Mouse (Mus musculus): Measurements from ENCODE around the gene Vps26c. TPM values are rescaled to one million over a fixed set of nuclear protein-coding genes. Genes with fewer than 3 reads are reported as not detected.

The Vps26c gene
- total RNA-seq, 2 experiments from 2014 or later, result 28.2 to 30.9 TPM

DNA sequence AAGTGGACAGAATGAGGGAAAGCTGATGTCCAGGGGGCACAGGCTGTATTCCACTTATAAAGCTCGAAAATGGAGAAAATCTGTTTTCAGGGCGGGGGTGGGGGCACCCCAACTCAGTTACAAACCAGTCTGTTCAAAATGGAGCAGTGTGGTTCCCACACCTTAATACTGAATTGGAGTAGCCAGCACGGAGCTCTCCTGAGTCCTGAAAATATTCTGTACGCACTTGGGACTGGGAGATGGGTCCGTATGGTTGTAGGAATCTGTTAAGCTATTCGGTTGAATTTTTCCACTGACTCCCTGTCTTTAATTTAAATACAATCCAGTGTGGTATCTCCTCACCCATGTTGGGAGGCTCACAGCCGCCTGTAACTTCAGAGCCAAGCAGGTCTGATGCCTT is 28.7 kb upstream of the Vps26c start:
- DNase-seq, result no peak
- intact Hi-C loops (cut with DNase I), result no loop called here

DNA sequence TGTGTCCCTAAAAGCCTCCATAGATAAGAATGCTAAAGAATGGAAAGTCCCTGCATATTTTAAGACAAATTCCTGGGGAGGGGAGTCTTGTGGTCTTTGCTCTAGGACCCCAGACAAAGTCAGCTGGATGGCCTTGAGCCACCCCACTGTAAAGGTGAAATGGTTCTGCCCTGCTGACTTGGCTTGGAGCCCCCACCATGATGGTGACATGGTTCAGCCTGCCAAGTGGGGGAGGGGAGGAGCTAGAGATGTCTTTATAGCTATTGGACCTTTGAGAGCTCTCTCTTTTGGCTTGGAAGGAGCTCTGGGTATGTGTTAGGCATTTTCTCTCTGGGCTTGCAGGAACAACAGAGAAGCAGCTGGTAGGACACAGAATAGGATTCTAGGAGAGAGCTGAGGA is 25.3 kb upstream of the Vps26c start:
- DNase-seq, result peak; percentile 75 to 77
- intact Hi-C loops (cut with DNase I), result no loop called here

DNA sequence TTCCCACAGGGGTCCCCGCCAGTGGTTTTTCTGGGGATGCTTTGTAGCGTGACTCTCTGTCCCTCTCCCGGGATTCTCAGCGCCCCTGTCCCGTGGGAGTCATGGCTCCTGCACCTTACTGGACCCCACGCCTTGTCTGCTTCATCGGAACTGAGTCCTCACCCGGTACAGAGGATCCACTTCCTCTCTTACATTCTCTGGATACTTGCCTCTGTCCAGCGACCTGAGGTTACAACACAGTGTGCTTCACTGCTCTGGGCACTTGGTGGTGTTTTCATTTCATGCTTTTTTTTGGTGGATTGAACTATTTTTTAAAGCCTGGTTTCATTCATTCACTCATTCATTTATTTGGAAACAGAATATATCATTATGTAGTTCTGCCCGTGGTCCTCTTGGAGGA is 23.2 kb upstream of the Vps26c start:
- intact Hi-C loops (cut with DNase I), result no loop called here
- DNase-seq, result no peak

DNA sequence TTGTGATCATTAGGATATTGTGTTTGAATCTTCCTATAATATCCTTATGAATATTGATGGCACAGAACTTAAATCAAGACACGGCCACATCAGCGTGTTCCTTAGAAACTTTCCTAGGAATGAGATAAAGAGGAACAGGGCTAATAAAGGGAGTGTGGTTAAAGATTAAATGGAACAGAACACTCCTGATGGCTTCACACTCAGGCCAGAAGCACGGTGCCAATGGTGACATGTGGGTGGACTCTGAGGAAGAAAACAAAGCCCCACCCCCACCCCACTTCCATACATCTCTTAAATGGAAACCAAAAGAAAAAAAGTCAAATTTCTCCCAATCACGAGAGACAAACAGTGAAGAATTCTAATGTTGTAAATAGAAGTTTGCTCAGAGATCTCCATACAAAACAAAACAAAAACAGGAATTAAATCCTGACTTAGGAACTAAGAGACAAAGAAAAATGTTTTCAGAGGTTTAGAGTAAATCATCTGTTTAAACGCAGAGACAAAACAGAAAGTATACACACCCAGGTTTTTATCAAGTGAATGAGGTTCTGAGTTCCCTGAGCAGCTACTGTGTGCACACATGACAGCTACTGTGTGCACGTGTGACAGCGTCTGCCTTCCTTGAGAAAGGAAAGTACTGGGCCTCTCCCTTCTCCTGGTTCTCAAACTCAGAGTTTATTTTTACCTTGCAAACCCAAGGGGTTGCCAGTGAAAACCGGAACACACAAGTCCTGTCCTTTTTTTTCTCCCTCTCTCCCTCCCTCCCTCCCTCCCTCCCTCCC is 19.3 kb upstream of the Vps26c start:
- DNase-seq, result no peak
- intact Hi-C loops (cut with DNase I), result no loop called here

DNA sequence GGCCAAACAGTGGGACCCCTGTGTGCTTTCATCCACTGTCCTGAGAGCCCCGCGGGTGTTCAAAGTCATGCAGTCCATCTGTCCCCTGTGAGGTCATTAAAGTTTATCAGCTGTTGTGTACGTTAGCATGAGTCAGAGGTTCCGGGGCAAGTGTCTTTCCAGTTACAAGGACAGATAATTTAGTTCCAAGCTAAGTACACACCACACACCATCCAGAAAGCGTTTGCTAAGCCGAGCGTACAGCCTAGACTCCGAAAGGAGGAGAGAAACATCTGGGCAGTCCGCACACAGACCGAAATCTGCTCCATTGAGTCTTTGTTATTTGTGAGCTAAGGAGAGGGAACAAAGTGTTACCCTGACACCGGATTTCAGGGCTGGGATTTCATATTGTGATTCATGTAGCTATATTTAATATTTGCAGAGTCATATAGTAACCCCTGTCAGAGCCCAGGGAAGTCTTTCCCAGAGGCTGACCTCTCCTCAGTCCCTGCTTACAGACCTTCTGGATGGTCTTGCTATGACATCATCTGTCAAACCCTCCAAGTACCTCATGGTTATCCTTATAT is 18.0 kb upstream of the Vps26c start:
- DNase-seq, result peak in 1 of 2 experiments; percentile 64
- intact Hi-C loops (cut with DNase I), result no loop called here

DNA sequence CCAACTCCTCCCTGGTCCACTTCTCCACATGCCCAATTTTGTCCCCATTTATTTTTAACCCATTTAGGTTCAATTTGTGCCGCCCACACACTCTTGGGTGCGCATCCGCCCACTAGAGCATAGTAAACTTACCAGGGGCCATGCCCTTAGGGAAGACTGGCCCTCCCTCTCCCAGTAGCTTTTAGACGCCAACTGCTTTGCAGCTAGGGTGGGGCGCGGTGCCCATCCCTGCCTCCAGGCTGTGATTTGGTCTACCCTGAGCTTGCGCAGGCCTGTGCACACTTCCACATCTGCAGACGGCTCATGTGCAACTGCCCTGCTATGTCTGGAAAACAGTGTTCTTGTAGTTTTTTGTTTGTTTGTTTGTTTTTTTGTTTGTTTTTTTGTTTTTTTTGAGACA is 16.3 kb upstream of the Vps26c start:
- intact Hi-C loops (cut with DNase I), result no loop called here
- no peak for DNase-seq

DNA sequence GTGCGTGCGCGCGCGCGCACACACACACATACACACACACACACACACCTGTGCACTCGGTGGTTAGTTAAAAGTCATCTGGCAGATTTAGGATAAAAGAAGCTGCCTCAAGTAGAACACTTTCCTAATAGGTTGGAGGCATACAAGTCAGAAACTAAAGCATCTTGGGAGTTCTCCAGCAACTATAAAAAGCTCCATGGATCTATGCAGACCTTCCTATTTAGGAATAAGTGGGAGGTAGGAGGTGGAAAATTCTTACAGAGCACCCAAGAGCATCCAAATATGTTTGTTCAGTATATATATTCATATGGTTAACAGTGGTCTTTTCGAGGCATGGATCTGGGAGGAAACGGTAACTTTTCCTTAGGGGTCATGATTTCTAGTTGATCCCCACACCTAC is 13.5 kb upstream of the Vps26c start:
- intact Hi-C loops (cut with DNase I), result no loop called here
- no peak for DNase-seq

DNA sequence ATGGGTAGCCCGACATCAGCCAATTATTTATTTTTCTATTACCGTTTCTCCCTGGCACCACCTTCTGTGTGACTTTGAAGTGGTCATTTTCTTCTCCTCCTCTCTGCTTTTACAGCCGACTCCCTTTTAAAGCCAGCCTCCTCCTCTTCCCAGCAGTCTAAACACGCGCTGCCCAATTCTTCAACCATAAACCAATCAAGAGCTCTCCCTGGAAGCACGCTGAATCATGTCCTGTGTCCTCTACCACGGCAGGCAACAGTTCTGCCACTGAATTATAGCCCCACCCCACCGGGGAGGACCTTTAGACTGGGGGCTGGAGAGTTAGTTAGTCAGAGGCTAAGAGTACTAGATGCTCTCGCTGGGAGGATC is 10.5 kb upstream of the Vps26c start:
- intact Hi-C loops (cut with DNase I), result no loop called here
- DNase-seq, result peak; percentile 71 to 75

DNA sequence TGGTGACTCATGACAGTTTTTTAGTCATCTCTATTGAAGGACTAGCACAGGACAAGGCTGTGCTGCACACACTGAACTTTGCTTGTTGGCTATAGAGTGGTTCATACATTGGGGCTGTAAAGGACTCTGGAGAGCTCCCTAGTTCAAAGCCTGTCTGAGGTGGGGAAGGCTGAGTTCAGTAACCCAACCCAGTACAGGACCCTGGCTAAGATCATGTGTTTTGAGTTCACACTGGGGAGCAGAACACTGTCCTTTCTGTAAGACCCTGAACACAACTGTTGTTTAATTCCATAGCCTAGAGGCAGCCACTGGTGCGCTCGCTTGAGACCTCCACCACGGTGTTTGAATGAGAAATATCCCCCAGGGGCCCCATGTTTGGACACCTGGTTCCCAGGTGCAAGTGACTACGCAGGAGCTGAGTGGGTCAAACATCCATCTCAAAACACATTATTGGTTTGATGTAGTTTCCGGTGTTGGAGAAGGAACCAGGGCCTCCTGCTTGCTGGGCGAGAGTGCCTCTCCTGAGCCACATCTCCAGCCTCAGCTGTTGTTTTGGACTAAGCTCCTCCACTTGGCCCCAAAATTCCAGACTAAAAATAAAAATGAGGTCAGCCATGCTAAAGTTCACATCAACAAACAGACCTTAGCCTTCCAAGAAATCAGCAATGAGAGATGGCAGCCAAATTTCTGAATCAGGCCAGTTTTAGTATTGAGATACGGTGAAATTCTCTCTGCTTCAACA is 10.0 kb upstream of the Vps26c start:
- intact Hi-C loops (cut with DNase I), result no loop called here
- DNase-seq, result peak; percentile 87 to 88

DNA sequence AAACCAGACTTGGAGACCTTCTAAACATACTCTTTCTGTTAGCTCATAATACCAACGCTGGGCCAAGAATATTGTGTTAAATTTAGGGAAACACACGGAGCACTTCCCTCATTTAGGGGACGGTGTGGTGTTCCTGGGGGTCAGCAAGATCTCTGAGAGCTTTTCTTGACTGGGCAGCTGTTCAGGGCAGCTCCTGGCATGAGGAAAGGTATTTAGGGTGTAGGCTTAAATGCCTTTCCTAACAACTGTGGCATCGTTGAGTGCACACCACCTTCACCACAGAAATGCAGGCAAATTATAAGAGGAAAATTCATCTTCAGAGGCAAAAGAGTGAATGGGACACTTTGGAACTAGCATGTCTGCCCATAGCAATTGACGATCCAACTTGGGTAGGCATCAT is 9.1 kb upstream of the Vps26c start:
- intact Hi-C loops (cut with DNase I), result no loop called here
- DNase-seq, result no peak

DNA sequence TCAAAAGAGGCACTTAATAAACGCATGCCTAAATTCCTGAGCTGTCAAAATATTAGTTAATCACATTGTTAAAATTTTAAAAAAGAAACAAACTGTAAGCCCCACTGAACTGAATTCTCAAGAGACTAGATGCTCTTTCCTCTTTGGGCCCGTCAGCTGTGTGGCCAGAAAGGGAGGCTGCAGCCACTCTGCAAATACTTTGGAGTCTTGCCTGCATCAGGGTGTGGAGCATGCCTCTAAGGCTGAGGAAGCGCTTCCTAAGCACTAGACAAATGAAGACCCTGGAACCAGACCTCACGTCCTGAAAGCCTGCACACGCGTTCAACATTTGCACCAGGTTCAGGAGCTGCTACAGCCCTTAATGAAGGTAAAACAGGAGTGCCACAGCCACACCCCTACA is 7.0 kb upstream of the Vps26c start:
- intact Hi-C loops (cut with DNase I), result no loop called here
- DNase-seq, result peak; percentile 52 to 57

DNA sequence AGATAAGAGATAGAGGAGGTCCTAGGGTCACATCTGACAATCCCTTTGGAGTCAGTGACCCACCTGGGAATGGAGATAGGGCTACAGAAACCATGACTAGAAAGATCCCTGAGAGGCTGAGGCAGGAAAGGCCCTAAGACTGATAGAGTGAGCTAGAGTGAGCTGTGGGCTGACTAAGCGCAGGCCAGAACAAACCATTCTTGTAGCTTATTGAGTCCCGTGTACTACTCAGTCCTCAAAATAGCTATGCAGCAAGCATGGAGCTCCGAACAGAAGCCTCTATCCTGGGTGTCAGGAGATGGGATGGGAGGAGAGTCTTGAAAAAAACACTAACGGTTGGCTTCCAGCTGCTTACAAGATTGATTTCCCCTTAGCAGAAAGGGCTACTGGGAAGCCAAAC is 4.6 kb upstream of the Vps26c start:
- intact Hi-C loops (cut with DNase I), result no loop called here
- no peak for DNase-seq

DNA sequence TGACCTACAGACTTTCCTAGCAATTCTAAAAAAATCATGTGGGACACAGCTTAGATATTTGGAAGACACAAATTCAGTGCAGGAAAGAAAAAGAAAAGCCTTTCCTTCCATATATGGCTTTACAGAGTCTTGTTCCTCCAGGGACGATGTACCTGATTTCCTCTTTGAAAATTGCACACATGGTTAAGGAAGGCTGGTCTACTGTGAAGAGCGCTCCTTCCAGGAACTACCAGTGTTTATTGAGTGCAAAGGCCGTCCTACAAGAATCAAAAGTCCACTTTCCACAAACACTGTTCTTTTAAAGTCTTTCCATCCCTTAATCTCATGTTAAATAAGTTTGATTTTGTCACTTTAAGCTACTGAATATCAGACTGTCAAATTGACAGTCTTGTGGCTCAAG is 916 bp upstream of the Vps26c start:
- no peak for DNase-seq
- intact Hi-C loops (cut with DNase I), result loop anchor here (1.0 to 2.0 kb wide), 3 partner anchors 33 to 91 kb away; no protein-coding TSS in a partner anchor

DNA sequence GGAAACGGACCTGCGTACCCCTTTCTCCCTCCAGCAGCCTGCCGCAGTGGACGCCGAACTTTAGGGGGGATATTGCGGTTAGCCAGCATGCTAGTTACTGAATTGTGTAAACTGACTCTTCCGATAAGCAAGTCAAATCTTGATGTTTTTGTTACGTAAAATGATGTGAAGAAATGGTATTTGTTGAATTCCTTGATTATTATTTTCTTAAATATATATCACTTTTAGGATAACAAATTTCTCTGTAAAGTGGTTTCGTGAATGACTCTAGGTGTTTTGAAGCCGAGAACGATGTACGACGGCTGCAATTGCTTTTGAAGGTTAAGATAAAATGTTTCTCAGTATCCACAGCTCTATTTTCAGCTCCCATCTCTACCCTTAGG is 513 bp upstream of the Vps26c start:
- DNase-seq, result no peak
- intact Hi-C loops (cut with DNase I), result loop anchor here (1.0 to 2.0 kb wide), 3 partner anchors 34 to 92 kb away; no protein-coding TSS in a partner anchor

DNA sequence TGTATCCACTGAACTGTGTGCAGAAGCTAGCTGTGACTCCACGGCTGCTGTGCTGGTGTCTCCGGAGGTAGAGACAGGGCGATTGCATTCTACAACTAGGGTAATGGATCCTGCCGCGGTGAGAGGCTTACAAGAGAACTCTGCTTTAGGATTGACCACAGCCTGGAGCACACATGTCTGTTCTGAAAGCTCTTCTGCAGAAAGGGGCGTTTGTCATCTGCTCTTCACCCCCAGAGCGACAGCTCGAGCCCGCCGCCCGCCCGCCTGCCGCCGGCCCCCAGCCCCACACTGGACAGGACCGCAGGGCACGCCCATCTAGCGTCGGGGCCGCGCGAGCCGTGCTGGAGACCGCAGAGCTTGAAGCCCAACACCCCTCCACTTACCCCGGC is 681 bp downstream of the Vps26c start:
- no peak for DNase-seq
- intact Hi-C loops (cut with DNase I), result loop anchor here (2.0 kb wide), 2 partner anchors 35 to 93 kb away; no protein-coding TSS in a partner anchor

DNA sequence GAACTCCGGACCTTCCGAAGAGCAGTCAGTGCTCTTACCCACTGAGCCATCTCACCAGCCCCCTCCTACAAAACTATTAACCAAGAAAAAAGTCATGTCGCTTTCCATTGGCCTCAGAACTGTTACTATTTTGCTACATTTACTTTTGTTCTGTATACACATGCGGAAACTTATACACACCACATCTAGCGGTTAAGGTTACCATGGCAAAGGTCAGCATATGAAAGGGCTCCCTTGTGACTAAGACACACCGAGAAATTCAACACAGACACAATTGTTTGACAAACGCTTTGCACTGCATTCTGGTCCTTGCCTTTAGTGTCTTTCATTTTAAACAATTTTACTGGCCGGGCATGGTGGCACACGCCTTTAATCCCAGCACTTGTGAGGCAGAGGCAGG is 1.9 kb downstream of the Vps26c start:
- DNase-seq, result no peak
- intact Hi-C loops (cut with DNase I), result no loop called here

DNA sequence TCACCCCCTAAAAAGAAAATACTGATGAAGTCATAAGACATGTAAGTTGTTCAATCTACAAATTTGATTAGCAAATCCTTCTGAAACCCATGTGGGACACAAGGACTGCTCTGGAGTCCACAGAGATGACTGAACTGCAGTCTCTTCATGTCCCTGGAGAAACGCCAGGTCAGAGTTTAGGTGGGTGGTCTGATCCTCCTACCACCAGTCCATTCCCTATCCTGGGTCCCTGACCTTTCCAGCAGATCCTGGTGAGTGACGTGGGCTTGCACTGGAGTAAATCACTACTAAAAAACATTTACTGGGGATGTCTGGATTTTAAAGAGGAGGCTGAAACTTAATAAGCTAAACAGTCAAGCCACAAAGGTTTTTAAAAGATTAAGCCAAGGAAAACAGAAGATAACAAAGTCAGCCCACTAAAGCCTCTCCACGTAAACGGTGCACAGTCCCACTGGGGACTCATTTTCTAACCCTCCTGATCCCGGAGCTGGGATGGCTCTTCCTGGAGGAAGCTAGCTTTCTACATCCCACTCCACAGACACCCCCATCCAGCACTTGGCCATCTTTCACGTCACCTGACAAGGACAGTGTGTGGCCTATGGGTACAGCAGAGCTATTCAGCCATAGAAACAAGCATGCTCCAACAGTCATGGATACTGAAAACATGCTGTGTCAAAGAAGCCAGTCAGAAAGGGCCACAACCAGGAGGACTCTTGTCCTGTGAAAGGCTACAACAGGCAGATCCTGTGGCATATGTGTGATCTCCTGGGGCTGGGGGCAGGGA is 2.8 kb downstream of the Vps26c start:
- intact Hi-C loops (cut with DNase I), result no loop called here
- DNase-seq, result peak in 1 of 2 experiments; percentile 37

DNA sequence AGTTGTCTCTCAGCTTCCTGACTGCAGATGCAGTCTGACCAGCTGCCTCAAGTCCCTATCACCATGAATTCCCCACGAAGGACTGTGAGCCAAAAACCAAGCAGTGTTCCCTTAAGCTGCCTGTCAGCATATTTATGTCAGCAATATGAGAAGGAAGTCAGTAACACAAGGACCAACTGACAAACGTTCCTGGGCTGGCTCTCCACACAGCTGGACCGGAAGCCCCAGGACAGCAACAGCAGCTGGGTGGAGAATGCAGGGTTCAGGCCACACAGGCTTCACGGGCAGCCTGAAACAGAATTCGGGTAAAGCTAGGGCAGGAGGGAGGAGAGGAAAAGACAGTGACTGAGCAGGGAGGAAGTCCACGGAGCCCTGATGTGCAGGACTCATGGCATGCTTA is 7.6 kb downstream of the Vps26c start:
- DNase-seq, result peak; percentile 80 to 82
- intact Hi-C loops (cut with DNase I), result no loop called here

DNA sequence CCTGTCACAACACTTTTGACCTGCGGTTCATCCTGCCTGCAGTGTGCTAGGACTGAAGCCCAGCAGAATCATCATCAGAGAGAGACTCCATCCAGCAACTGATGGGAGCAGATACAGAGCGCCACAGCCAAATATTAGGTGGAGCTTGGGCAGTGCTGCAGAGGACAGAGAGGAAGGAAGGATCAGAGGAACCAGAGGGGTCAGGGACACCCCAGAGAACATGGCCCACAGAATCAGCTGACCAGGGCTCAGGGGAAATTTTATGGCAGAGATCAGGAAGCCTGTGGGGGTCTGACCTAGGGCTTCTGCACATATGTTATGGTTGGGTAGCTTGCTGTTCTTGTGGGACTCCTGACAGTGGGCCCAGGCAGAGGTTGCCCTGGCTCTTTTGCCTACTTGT is 9.0 kb downstream of the Vps26c start:
- intact Hi-C loops (cut with DNase I), result no loop called here
- DNase-seq, result no peak

DNA sequence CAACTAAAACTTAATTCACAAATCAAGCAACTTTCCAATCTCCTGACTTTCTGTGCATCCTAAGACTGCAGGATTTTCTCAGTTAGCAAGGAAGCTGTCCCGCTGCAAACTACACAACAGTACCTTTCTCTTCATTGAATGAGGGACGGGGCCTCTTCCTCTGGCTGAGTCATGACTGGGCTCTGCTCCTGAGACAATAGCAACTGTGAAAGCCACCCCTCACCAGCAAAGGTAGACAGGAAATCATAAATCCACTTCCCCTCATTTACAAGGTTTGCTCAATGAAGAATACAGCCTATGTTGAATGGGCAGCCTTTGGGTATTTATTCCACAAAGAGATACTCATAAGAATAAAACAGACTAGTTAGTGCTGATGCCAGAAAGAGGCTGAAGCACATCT is 16.6 kb downstream of the Vps26c start:
- peak in 1 of 2 experiments; percentile 15 for DNase-seq
- intact Hi-C loops (cut with DNase I), result loop anchor here (5.0 kb wide), 1 partner anchor 202 kb away; no protein-coding TSS in a partner anchor

DNA sequence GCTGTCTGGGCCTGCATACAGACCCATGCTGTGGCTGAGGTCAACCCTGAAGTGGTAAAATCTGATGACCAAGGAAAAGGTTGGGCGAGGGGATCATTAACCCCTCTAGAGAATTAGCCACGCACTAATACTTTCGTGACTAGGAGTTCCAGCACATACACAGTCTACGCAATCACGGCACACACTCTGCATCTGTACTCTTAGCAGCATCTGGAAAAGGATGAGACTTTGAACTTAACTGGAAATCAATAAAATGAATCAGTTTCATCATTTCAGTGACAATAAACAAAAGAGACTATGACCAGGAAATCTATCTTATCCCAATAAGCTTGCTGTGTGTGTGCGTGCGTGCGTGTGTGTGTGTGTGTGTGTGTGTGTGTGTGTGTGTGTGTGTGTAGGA is 17.9 kb downstream of the Vps26c start:
- intact Hi-C loops (cut with DNase I), result no loop called here

More for the DNA sequence above, 17.9 kb downstream of the Vps26c start:
- DNase-seq, result no peak

Data from heart, postnatal 10 days (tissue).